Mouse (Mus musculus) E14TG2a.4 (cell line): ENCODE measurements at regions not wholly inside any gene's neighbourhood (a gene's known extent, or its start where the extent isn't known, plus 50 kb on each side); places are given as distances from the start of the nearest gene placed in this dataset.

Experiments
- H3K27me3 ChIP-seq: 2 replicates; pipeline ENCODE4 v1.6.1; 2014; ENCODE audit warnings: low read length, control low read depth; ENCODE audit not compliant: insufficient read depth
- H3K36me3 ChIP-seq: 2 replicates; pipeline ENCODE4 v1.6.1; 2014; ENCODE audit warnings: low read length, control low read depth; ENCODE audit not compliant: insufficient read depth
- H3K4me1 ChIP-seq: replicated peaks from 2 replicates; pipeline ENCODE4 v1.6.1; 2014; ENCODE audit warnings: low read depth, low read length, control low read depth
- H3K4me3 ChIP-seq: replicated peaks from 2 replicates; pipeline ENCODE4 v1.5.1; 2014; ENCODE audit warnings: mild to moderate bottlenecking, low read length
- H3K9me3 ChIP-seq: 2 replicates; pipeline ENCODE4 v1.6.1; 2014; ENCODE audit warnings: low read length, control low read depth
- CTCF ChIP-seq: conservative IDR thresholded peaks from 2 replicates; pipeline ENCODE4 v1.5.1; 2014; ENCODE audit warnings: low read length
- NANOG ChIP-seq: IDR thresholded peaks from 2 replicates; pipeline ENCODE4 v1.6.1; 2014; ENCODE audit warnings: borderline replicate concordance, low read length, mixed read lengths
- POU5F1 ChIP-seq: IDR thresholded peaks from 2 replicates; pipeline ENCODE4 v1.6.1; 2014; ENCODE audit warnings: low read length, borderline replicate concordance

DNA sequence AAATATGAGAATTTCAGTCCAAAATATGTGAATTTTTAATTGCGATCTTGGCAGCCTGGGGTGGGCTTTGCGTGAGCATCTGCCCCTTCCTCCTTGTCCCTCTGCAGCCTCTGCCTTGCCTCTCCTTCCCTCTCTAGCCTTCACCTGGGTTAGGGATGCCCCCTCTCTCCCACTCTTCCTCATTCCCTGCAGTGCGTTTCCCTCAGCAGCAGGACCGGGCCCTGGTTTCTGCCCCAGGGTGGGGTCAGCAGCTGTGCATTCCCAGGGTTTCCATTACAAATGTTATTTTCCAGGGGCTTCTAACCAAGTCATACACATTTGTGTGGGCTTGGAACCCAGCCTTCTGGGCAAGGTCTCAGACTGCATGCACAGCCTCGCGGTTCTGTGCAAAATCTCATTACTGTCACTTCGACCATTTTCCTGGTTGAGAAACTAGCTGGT lies 67.6 kb upstream of the Klhl29 start:
- Histone ChIP-seq H3K27me3 (no peaks in the 10 kb centered on the region), H3K4me1 (no peaks in the 10 kb centered on the region), H3K4me3 (no peak overlapping the region), H3K36me3 (no peaks in the 10 kb centered on the region), H3K9me3 (no peaks in the 10 kb centered on the region)
- no peak for TF ChIP-seq NANOG
- no peak for TF ChIP-seq POU5F1
- no peak for TF ChIP-seq CTCF

DNA sequence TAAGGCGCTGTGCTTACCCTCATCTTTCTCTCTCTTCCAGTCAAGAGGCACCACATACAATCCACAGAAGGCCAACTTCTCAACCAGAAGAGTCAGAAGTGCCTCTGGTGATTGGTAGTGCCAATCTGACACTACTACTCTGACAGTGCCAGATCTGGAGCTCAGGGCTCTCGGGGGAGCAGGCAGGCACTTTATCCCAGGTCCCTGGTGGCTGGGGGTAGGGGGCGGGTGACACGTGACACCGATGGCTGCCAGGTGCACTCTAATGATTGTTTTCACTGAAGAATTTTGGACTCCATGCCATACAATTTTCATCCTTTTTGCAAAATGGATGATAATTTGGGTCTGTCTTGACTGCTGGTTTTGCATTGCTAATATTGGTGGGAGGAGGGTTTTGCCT lies 67.2 kb upstream of the Klhl29 start:
- no peak overlapping the region for H3K4me3 ChIP-seq
- TF ChIP-seq CTCF = no peak
- TF ChIP-seq POU5F1 = no peak
- no peak for TF ChIP-seq NANOG

DNA sequence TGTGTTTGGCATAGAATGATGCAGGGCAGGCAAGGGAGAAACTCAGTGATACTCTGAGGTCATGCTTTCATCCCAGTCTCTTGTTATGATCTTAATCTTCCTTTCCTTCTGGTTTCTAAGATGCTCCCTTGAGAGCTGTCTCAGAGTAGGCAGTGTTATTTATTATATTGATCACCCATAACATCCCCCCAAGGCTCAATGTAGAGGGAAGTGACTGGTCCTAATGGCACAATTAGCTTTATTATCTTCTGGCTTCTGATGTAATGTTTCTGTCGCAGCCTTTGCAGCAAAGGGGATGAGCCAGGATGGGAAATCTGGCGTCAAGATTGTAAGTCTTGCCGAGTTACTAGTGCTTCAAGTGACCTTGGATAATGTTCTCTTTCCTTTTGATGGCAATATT lies 65.0 kb upstream of the Klhl29 start:
- Histone ChIP-seq H3K4me3 (no peak overlapping the region), H3K27me3 (no peaks in the 10 kb centered on the region), H3K4me1 (no peaks in the 10 kb centered on the region), H3K36me3 (no peaks in the 10 kb centered on the region), H3K9me3 (no peaks in the 10 kb centered on the region)
- TF ChIP-seq POU5F1 (no peak), NANOG (no peak), CTCF (no peak)

More for the DNA sequence above, 67.2 kb upstream of the Klhl29 start:
- no peaks in the 10 kb centered on the region for H3K27me3 ChIP-seq
- H3K4me1 ChIP-seq = no peaks in the 10 kb centered on the region
- no peaks in the 10 kb centered on the region for H3K36me3 ChIP-seq
- H3K9me3 ChIP-seq = no peaks in the 10 kb centered on the region

DNA sequence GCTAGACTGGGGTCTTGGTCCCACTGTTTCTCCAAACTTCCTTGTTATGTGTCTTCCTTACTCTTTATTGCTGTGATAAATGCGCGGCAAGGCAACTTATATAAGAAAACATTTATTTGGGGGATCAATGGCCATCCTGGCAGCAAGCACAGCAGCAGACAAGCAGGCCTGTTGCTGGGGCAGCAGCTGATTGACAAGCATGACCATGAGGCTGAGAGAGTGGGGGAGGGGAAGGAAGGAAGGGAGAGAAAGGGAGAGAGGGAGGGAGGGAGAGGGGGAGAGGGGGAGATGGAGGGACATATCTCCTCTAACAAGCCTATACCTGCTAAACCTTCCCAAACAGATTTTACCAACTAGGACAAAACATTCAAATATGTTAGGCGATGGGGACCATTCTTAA lies 60.4 kb upstream of the Klhl29 start:
- H3K4me3 ChIP-seq = no peak overlapping the region
- no peaks in the 10 kb centered on the region for H3K4me1 ChIP-seq
- TF ChIP-seq CTCF = no peak
- no peak for TF ChIP-seq POU5F1
- no peak for TF ChIP-seq NANOG
- no peaks in the 10 kb centered on the region for H3K27me3 ChIP-seq
- no peaks in the 10 kb centered on the region for H3K9me3 ChIP-seq
- H3K36me3 ChIP-seq = no peaks in the 10 kb centered on the region

DNA sequence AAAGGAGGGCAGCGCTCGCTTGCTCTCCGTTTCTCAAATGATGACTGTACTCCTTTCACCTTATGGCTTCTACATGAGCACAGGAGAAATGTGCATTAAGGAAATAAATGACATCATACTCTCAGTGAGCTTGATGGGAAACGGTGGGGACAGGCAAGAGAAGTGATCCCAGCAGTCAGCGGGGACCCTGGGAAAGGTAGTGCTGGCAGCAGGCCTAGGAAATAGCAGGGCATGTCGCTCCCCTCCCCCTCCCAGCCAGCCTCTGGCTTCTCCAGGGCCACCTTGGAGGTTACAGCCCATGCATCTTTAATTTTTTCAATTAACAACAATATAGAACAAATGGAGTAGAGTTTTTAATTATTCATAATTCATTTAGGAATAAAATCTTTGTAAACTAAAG lies 58.6 kb upstream of the Klhl29 start:
- Histone ChIP-seq H3K36me3 (no peaks in the 10 kb centered on the region), H3K4me1 (no peaks in the 10 kb centered on the region), H3K4me3 (no peak overlapping the region), H3K9me3 (no peaks in the 10 kb centered on the region), H3K27me3 (no peaks in the 10 kb centered on the region)
- TF ChIP-seq NANOG (no peak), CTCF (no peak), POU5F1 (no peak)

DNA sequence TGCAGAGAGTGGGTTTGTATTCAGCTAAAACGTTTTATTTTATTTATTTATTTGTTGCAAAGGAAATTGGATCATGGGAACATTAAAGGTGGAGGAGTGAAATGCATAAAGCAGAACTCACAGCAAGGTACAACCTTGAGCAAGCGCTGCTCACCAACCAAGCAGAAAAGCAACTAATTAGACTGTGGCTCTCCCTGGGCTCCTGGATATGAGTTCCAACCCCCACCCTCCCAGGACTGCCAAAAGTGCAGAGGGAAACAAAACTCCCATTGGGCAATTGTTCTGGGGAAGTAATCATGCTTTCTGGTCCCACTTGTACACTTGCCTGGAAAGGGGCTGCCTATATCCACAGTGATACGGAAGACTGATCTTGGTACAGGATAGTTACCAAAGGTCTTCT lies 57.2 kb upstream of the Klhl29 start:
- TF ChIP-seq NANOG (no peak), POU5F1 (no peak), CTCF (no peak)
- Histone ChIP-seq H3K9me3 (no peaks in the 10 kb centered on the region), H3K4me3 (no peak overlapping the region), H3K27me3 (no peaks in the 10 kb centered on the region), H3K36me3 (no peaks in the 10 kb centered on the region), H3K4me1 (no peaks in the 10 kb centered on the region)

DNA sequence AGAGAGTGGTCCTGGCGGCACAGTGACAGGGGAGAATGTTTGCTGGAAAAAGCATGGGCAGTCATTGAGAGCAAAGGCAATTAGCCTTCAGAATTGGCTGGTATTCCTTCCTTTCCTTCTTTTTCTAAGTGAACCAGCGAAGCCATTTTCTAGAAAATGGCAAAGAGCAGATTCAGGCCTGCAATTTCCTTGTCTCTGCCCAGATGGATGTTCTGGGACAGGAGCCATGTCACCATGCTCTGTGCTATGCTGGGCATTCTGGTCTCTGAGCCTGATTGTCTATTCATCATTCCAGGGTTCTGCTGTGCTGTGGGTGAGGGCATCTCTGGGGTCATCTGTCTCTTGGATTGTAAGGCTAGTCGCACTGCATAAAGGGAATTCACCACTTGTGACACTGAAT lies 53.3 kb upstream of the Klhl29 start:
- Histone ChIP-seq H3K36me3 (no peaks in the 10 kb centered on the region), H3K4me1 (no peaks in the 10 kb centered on the region), H3K9me3 (no peaks in the 10 kb centered on the region), H3K4me3 (no peak overlapping the region), H3K27me3 (no peaks in the 10 kb centered on the region)
- TF ChIP-seq NANOG (no peak), CTCF (no peak), POU5F1 (no peak)
